Mouse (Mus musculus): ENCODE measurements around the gene Npdc1.

The Npdc1 gene

DNA sequence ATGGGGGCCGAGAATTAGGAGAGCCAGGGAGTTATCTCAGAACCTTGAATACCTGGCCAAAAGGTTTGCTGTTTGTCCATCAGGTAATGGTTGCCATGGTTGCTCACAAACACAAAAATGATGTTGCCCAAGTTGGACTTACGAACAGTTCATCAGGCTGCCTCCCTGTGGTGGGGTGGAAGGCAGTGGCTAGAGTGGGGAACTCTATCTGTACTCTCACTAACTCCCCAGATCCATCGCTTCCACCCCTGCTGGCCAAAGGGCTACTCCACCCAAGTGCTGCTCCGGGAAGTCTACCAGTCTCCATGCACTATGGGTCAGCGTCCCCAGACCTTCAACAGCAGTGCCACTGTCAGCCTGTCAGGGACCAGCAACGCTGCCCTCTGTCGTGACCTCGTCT is at the start of gene Npdc1:
TSS of gene Npdc1 (plus strand) at position 301 of the 400 bp plus-strand sequence.
- no peak for DNase-seq (ENCODE audit: low spot score)

DNA sequence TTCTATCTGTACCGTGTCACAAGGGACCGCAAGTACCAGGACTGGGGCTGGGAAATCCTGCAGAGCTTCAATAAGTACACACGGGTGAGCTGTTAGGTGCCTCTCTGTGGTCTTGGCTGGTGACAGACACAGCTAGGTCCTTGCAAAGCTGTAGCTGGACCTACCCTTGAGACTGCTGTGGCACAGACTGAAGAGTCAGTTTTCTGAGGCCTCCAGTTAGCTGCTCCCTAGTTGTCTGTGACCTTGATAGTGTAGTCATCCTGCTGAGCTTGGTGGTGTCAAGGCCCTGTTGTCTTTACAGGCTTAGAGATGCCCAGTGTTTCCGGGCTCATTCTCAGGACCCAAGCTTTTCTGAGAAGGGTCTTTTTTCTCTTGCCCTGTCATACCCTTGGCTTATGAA is 49.7 kb upstream of the Npdc1 start:
- no peak for DNase-seq (ENCODE audit: low spot score)

DNA sequence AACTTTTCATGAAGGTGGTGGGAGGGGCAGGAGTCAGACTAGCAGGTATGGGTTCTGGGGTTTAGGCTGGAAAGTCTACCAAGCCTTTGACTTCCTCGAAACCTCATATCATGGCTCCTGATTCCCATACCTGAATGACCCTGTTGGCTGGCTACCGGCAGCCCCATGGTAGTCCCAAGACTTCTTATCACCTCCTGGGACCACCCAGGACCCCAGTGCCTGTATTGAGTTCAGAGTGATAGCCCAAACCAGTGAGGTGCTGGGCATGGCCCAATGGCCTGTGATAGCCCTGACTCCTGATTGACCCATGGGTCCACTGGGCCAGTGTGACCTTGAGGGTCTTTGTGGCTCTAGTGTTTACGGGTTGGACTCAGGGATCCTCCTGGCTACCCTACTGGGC is 48.5 kb upstream of the Npdc1 start:
- no peak for DNase-seq (ENCODE audit: low spot score)

DNA sequence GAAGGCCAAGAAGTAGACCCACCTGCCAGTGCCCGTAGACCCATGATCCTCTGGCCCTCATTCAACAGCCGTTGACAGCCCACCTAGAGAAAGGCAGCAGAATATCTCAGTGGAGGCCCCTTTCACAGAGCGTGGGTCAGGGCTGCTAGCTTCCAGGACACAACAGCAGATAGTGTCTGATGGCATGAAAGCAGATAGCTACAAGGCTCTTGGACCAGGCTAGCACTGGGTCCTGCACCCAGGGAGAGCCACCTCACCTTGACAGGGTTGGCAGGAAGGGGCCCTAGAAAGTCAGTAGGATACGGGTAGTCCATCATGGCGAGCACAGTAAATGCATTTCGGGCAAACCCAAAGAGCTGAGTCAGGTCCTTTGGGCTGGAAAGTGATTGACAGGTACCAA is 44.9 kb upstream of the Npdc1 start:
- no peak for DNase-seq (ENCODE audit: low spot score)

DNA sequence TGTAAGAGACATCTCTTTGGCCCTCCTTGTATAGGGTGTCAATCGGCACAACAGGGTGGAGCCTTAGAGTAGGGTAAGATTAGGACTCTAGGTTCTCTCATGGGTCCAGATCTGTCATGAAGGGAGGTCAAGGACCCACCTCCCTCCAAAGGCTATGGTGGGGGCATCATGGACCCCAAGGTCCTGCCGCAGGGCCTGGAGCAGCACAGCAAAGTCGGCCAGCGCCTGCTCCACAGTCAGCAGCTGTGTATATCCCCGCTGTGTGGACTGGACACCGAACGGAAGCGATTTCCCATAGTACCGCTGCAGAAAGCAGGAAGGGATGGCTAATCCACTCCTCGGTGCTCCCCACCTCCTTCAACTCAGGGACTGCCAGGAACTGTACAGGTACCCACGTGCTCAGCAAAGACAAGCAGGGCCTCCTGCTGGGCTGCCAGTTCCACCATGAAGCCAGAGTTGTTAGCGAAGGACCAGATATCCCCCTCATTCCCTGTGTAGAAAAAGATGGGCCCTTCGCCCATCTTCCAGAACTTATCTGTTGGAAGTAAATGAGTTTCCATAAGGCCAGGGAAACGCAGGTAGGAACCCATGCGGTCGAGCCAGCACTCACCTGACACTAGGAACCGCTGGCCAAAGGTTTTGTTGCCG is 43.6 kb upstream of the Npdc1 start:
- no peak for DNase-seq (ENCODE audit: low spot score)

DNA sequence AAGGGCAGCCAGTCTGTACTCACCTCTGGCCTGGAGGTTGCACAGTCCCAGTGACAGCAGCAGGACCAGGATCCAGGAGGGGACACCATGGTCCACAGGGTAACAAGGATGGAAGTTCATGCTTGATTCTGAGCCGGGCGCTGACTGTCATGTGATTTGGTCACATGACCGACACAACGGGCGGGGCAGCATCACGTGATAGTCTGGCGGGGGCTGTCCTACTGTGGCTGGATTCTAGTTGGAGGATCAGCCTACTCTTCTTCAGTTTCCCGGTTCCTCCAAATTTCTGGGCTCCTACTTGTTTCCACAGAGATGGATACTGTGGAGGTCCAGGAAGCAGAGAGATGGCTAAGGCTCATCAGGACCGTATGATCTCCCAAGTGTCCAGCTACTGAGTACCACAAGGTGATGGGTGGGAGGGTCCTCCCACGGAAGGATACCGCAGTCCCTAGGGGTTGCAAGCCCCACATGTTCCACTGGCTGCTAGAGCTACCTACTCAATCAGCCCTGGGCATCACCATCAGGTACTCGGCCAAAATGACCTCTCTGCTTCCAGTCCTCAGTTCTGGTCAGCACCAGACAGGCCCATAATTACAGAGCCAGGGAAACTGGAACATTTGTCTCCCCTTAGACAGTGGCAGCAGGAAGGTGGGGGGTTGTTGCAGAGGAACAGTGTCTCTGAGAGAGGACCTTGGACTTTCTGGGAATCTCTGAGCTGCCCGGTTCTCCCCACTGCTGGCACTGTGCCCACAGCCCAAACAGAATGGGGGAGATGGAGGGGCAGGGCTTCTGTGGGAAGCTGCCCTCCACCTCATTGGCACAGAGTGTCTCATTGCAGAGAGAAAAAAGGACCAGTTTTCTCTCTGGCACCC is 42.7 kb upstream of the Npdc1 start, which contains the start of gene Dpp7:
TSS of gene Dpp7 (minus strand) at position 152 of the 872 bp plus-strand sequence.
- peak; percentile 70 for DNase-seq (ENCODE audit: low spot score)

GRCm38 (mm10) chr2:25359848-25360247 is 39.3 kb upstream of the Npdc1 start:
- DNase-seq (ENCODE audit: low spot score): no peak

DNA sequence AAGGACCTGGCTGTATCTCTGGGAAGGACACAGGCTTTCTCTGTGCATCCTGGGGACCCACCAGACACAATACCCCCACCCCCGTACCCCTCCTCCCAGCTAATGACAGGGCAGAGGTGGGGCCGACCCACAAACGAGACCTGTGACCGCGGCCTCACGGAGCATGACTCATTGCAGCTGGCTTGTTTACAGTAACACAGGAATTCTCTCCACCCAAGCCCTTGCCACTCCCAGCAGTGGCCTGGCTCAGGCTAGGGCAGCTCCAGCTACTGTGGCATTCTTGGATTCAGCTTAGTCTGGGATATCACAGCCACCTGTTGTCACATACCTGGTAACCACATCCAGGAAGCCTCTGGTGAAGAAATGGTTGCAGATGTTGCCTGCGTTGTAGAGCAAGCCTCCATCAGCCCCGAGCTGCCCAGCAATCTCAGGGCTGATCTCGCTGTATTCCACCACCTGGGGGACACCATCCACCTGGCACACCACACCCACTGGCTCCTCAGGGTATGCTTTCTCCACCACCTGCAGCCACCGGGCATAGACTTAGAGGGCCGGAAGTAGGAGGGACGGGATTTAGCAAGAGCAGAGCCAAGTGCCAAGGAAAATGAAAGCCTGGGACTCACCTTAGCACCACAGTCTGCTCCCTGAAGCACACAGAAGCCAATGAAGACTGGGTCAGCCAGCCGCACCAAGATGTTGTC is 35.5 kb upstream of the Npdc1 start:
- no peak for DNase-seq (ENCODE audit: low spot score)

- no peak for DNase-seq (ENCODE audit: low spot score)
These were observed 34.8 kb upstream of the Npdc1 start for GRCm38 (mm10) chr2:25364313-25364712.

DNA sequence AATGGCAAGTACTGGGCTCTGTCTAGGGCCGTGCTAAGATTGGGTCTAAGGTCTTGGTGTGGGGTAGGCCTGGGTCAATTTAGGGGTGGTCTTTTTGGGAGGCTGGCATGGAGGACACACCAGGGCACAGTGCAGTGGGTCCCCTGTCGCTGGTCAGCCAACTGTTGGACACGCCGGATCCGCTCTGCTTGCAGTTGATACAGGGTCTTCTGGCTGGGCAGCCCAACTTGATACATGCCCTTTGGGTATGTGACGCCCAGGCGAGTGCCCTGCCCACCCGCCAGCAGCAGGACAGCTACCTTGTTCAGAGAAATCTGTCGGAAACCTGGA is 34.4 kb upstream of the Npdc1 start:
- DNase-seq (ENCODE audit: low spot score): no peak

GRCm38 (mm10) chr2:25365091-25365761 is 33.9 kb upstream of the Npdc1 start, which contains the start of gene Uap1l1:
Gene Uap1l1, minus strand, starts transcription at chr2:25365682.
- peak; percentile 57 for DNase-seq (ENCODE audit: low spot score)

- DNase-seq (ENCODE audit: low spot score): no peak
These were observed 29.2 kb upstream of the Npdc1 start for GRCm38 (mm10) chr2:25369996-25370395.

DNA sequence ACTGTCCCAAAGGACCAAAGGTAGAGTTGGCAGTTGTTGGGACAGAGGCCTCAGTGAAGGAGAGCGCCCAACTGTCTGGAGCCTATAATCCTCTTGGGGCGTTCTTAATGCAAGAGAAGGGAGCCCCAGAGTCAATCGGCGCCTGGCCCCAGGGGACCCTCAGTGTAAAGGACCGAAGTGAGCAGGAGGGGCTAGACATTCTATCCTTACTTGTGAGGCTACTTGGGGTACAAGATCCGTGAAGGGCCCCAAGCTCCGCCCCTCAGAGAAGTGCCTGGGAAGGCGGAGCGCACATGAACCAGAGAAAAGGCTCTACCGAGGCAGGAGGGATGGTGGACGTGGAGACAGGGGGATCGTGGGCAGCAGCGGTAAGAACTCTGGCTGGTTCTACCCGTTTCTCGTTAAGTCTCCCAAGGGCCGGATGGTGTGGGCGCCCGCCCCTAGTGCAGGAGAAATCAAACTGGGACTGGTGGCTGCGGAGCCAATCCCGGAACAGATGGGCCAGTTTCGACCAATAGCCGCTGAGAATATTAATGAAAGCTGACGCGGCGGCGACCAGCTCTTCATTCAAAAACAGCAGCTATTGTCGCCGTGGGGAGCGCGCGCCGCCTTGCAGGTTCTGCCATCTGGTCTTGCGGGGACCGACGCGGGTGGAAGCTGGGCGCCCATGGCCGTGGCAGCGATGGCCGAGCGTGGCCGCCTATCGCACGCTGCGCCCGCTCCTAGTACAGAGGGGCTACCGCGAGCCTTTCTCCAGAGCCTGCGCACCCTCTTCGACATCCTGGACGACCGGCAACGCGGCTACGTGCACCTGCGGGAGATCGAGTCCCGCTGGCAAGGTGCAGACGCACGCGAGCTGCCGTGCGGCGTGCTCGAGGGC is 27.1 kb upstream of the Npdc1 start, which contains the start of gene Sapcd2:
TSS of gene Sapcd2 (plus strand) at position 558 of the 880 bp plus-strand sequence.
- DNase-seq (ENCODE audit: low spot score): peak; percentile 65

- DNase-seq (ENCODE audit: low spot score): no peak
These were observed 26.3 kb upstream of the Npdc1 start for GRCm38 (mm10) chr2:25372644-25373391.

- no peak for DNase-seq (ENCODE audit: low spot score)
These were observed 25.7 kb upstream of the Npdc1 start for GRCm38 (mm10) chr2:25373431-25373830.

- no peak for DNase-seq (ENCODE audit: low spot score)
These were observed 22.6 kb upstream of the Npdc1 start for GRCm38 (mm10) chr2:25376589-25376988.

DNA sequence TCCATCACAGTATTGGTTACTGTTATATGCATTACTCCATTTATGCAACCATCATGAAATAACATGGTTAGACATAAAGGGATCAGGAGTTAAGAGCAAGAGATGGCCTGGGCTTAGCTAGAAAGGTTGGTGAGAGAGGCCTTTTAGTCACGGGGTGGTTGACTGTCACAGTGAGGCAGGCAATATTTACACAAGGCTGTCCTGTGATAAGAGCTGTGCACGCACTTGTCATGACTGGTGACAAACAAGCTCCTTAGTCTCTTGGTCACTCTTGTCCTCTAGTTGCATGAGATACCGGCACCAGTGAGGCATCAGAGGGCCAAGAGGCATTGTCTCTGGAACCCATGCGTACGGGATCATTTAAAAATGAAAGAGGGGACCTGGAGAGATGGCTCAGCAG is 14.7 kb upstream of the Npdc1 start:
- no peak for DNase-seq (ENCODE audit: low spot score)

DNA sequence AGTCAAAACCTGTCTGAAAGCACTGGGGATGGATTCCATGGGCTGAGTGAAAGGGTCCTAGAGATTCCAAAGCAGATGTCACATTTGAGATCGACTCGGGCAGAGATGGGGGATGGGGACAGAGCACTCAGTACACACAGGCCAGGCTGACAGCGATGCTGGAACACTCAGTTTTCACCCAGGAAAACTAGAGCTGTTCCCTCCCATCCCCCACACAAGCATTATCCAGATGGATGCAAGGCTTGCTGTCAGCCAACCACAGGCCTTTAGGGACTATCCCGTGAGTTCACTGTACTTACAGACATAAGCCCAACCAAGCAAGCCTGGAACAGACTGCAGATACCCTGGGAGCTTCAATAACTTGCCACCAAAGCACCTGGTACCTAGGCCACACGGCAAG is 7.9 kb upstream of the Npdc1 start:
- DNase-seq (ENCODE audit: low spot score): no peak

DNA sequence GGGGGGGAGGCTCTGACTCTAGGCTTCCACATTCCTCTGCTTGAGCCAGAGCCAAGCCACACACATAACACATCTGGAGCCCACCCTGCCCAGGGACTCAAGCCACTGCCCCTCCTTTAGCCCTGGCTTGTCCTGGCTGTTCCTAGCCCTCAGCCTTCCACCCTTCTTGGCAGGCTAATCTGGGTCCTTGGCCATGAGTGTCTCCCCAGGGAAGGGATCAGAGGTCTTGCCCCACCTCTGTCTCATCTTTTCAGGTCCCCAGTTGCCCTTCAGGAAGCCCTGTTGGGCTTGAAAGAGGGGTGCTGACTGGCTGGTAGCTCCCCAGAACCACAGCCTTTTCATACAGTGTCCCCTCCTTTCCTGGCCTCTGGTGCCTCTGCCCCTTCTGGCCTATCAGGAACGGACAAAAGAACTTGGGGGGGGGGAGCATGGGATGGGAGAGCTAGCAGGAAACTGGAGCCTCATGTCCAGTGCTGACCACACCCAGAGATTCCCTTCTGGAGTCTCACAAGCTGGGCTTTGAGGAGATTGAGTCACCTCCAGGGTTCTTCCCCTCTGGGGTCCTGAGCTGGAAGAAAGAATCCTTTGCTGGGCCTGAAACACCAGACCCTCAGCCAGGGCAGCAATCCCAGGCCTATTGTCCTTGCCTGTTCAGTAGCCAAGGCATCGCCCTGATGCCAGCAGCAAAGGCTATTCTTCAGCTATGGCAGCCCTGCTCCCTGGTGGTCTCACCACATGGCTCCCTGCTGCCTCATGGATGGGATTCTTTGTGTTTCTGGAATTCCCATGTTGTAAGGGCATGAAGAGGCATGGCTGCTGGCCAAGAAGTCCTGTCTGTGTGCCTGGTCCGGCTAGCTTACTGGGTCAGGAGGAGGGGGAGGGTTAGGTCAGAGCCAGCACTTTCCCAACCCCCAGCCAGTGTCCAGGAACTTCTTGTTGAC is 4.6 kb upstream of the Npdc1 start:
- DNase-seq (ENCODE audit: low spot score): no peak

Data from ovary, postnatal 14 days (tissue).